In genomic region chr14:33418311-33418909, GRCm38 (mm10) we compare ENCODE assay signal across 25 mouse cellular contexts. TPM values are rescaled to one million over a fixed set of nuclear protein-coding genes. Genes with fewer than 3 reads are reported as not detected.
"Had no signal": no experiment of that assay in that cellular context is flagged by ENCODE, and none has a peak within 500 bp of the region (broad histone marks: within the 10 kb centered on the region; RNA-seq: fewer than 3 reads in every experiment).

No protein-coding gene starts in this region.

- H3K27me3 ChIP-seq: limb, embryonic 13.5 days; megakaryocyte, embryonic 14.5 days; midbrain, embryonic 15.5 days; neural tube, embryonic 12.5 days; neural tube, embryonic 15.5 days had no signal

- H3K4me1 ChIP-seq: limb, embryonic 10.5 days; midbrain, embryonic 10.5 days; midbrain, embryonic 15.5 days; neural tube, embryonic 12.5 days; neural tube, embryonic 15.5 days had no signal

- H3K4me3 ChIP-seq: limb, embryonic 10.5 days; limb, embryonic 13.5 days; megakaryocyte, embryonic 14.5 days; midbrain, embryonic 10.5 days; midbrain, embryonic 15.5 days; neural tube, embryonic 12.5 days; neural tube, embryonic 15.5 days had no signal

- DNase-seq: kidney, adult 11 months; kidney, postnatal 4 days; layer of hippocampus, adult 9-11 months; liver, postnatal 0 days; lung, embryonic 14.5 days; lung, postnatal 10 days; lung, postnatal 36 days; retina, postnatal 1 day; right cerebral cortex, postnatal 25 days; thymus, adult 18-20 months; thymus, postnatal 36 days had no signal

- H3K9me3 ChIP-seq: limb, embryonic 10.5 days; limb, embryonic 13.5 days; megakaryocyte, embryonic 14.5 days; midbrain, embryonic 10.5 days; midbrain, embryonic 15.5 days; neural tube, embryonic 12.5 days; neural tube, embryonic 15.5 days had no signal

- H3K9ac ChIP-seq: limb, embryonic 13.5 days; liver, embryonic 14.5 days; liver, postnatal 0 days; lung, embryonic 14.5 days; midbrain, embryonic 15.5 days; neural tube, embryonic 12.5 days; neural tube, embryonic 15.5 days had no signal

- H3K27ac ChIP-seq: kidney, postnatal 0 days; limb, embryonic 10.5 days; limb, embryonic 13.5 days; liver, embryonic 14.5 days; midbrain, embryonic 10.5 days; midbrain, embryonic 15.5 days; neural tube, embryonic 12.5 days; neural tube, embryonic 15.5 days had no signal

- H3K36me3 ChIP-seq: limb, embryonic 13.5 days; midbrain, embryonic 15.5 days; neural tube, embryonic 12.5 days; neural tube, embryonic 15.5 days had no signal

- H3K4me2 ChIP-seq: limb, embryonic 13.5 days; liver, embryonic 11.5 days; lung, embryonic 14.5 days; midbrain, embryonic 15.5 days; neural tube, embryonic 12.5 days; neural tube, embryonic 15.5 days had no signal

- ATAC-seq: liver, postnatal 0 days; midbrain, embryonic 15.5 days had no signal

RNA-seq across cellular contexts. Expression of gene Frmpd2, which starts 53.1 kb away (rescaled TPM):
- polyA plus RNA-seq: kidney, embryonic 14.5 days; kidney, postnatal 0 days; limb, embryonic 10.5 days; limb, embryonic 13.5 days; liver, embryonic 11.5 days; liver, embryonic 14.5 days; liver, postnatal 0 days; lung, embryonic 14.5 days; midbrain, embryonic 10.5 days; neural tube, embryonic 12.5 days; neural tube, embryonic 15.5 days; small intestine, adult 2 months; spleen, adult 2 months; stomach, embryonic 16.5 days had no signal
